Mouse (Mus musculus): ENCODE measurements around the gene Shoc2. TPM values are rescaled to one million over a fixed set of nuclear protein-coding genes. Genes with fewer than 3 reads are reported as not detected.
"Not testable (repeated sequence)": the region's sequence is repeated elsewhere in the genome, so short reads cannot be mapped to it uniquely, and the experiment has no call there.

Shoc2 gene
- total RNA-seq, 2 experiments from 2014 or later = 48.4 to 53.3 TPM

GRCm38 (mm10) chr19:53925338-53925751 lies 18.8 kb upstream of the Shoc2 start:
- DNase-seq (ENCODE audit: low spot score in 2 of 2) = no peak
- intact Hi-C loops (cut with DNase I) = loop anchor here (5.0 kb wide), 2 partner anchors 153 to 278 kb away; no protein-coding TSS in a partner anchor

- intact Hi-C loops (cut with DNase I) = loop anchor here (5.0 kb wide), 2 partner anchors 154 to 279 kb away; no protein-coding TSS in a partner anchor
- no peak for DNase-seq (ENCODE audit: low spot score in 2 of 2)
These were observed 17.4 kb upstream of the Shoc2 start for GRCm38 (mm10) chr19:53926705-53927104.

DNA sequence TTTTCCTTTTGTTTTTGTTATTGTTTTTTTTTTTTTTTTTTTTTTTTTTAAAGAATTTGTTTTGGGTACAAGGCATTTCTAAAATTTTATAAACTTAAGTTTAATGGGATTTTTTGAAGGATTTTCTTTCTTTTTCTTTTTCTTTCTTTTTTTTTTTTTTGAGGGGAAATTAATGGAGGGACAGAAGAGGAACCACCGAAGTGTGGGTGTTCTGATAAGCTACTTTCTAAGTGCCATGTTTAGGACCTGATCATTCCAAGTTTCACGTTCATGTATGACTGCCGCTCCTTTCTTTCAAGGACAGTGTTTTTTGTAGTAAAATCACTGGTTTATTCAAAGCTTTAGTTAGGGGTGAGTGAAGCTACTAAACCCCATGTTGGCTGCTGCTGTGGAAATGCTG lies 14.9 kb upstream of the Shoc2 start:
- DNase-seq (ENCODE audit: low spot score in 2 of 2) = no peak
- intact Hi-C loops (cut with DNase I) = loop anchor here (5.0 kb wide), 2 partner anchors 157 to 282 kb away; no protein-coding TSS in a partner anchor

- intact Hi-C loops (cut with DNase I) = no loop called here
- DNase-seq (ENCODE audit: low spot score in 2 of 2) = no peak
These were observed 11.1 kb upstream of the Shoc2 start for GRCm38 (mm10) chr19:53933050-53933449.

DNA sequence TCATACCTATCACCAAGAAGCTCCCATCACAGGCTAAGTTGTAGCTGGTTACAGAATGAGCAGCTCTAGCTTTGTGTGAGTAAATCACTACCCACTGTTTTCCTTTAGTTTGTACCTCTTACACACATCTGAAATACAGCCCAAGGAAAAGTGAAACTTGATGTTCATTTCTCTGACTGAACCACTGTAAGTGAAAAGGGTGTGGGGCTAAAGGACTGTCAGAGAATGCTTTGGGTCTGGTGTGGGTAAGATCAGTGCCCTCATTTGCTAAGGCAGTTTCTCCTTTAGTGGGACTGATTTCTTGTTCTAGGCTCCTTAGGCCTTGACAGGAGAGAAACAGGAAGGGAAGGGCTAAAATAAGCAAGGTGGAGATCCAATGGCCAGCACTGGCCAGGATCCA lies 10.1 kb upstream of the Shoc2 start:
- no peak for DNase-seq (ENCODE audit: low spot score in 2 of 2)
- intact Hi-C loops (cut with DNase I) = no loop called here

- no peak for DNase-seq (ENCODE audit: low spot score in 2 of 2)
- intact Hi-C loops (cut with DNase I) = no loop called here
These were observed 4.6 kb upstream of the Shoc2 start for GRCm38 (mm10) chr19:53939467-53939866.

- no peak for DNase-seq (ENCODE audit: low spot score in 2 of 2)
- intact Hi-C loops (cut with DNase I) = loop anchor here (5.0 to 10.0 kb wide), 2 partner anchors 1121 to 1274 kb away; no protein-coding TSS in a partner anchor
These were observed 3.0 kb upstream of the Shoc2 start for GRCm38 (mm10) chr19:53941139-53941538.

- intact Hi-C loops (cut with DNase I) = loop anchor here (5.0 to 10.0 kb wide), 2 partner anchors 1120 to 1272 kb away; no protein-coding TSS in a partner anchor
- no peak for DNase-seq (ENCODE audit: low spot score in 2 of 2)
These were observed 1.8 kb upstream of the Shoc2 start for GRCm38 (mm10) chr19:53942342-53942741.

- DNase-seq (ENCODE audit: low spot score in 2 of 2) = no peak
- intact Hi-C loops (cut with DNase I) = loop anchor here (5.0 to 10.0 kb wide), 3 partner anchors 43 to 1270 kb away; no protein-coding TSS in a partner anchor
These were observed 672 bp downstream of the Shoc2 start for GRCm38 (mm10) chr19:53944786-53945169.

- intact Hi-C loops (cut with DNase I) = loop anchor here (5.0 to 10.0 kb wide), 2 partner anchors 42 to 1269 kb away; no protein-coding TSS in a partner anchor
- peak in 1 of 2 experiments; percentile 34 for DNase-seq (ENCODE audit: low spot score in 2 of 2)
These were observed 1.3 kb downstream of the Shoc2 start for GRCm38 (mm10) chr19:53945171-53946042.

- intact Hi-C loops (cut with DNase I) = no loop called here
These were observed 13.4 kb downstream of the Shoc2 start for GRCm38 (mm10) chr19:53957513-53957912.

DNA sequence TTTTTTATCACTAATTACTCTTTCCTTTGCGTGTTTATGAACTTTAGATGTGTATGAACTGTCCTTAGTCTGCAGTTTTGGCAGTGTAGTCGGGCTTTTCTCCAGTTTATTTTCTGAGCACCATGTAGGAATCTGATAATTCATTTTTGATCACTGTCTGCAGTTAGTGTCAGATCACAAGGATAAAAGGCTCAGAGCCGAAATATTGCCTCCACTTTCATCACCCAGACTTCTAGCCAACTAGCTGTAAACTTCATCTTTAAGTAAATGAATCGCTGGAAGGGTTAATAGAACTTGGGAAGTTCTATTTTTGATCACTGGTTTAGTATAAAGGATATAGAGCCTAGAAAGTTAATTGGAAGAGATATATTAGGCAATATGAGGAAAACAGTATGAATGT lies 18.4 kb downstream of the Shoc2 start:
- DNase-seq (ENCODE audit: low spot score in 2 of 2) = no peak
- intact Hi-C loops (cut with DNase I) = no loop called here

More at GRCm38 (mm10) chr19:53957513-53957912, 13.4 kb downstream of the Shoc2 start:
- no peak for DNase-seq (ENCODE audit: low spot score in 2 of 2)

DNA sequence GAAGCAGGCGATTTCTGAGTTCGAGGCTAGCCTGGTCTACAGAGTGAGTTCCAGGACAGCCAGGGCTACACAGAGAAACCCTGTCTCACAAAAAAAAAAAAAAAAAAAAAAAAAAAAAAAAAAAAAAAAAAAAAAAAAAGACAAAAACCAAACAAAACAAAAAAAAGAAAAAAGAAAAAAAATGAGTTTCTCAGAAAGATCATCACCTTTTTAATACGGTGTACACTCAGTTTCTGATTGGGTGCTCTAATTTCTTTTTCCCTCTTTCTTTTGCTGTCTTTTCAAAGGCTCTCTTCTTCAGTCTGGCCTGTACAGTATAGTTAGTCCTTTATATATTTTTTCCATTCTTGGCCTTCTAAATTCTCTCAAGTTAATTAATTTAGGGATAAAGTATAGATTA lies 20.2 kb downstream of the Shoc2 start:
- DNase-seq (ENCODE audit: low spot score in 2 of 2); intact Hi-C loops (cut with DNase I): not testable (repeated sequence)

- DNase-seq (ENCODE audit: low spot score in 2 of 2) = no peak
- intact Hi-C loops (cut with DNase I) = no loop called here
These were observed 21.0 kb downstream of the Shoc2 start for GRCm38 (mm10) chr19:53964910-53965633.

- DNase-seq (ENCODE audit: low spot score in 2 of 2) = no peak
- intact Hi-C loops (cut with DNase I) = no loop called here
These were observed 25.1 kb downstream of the Shoc2 start for GRCm38 (mm10) chr19:53969226-53969625.

DNA sequence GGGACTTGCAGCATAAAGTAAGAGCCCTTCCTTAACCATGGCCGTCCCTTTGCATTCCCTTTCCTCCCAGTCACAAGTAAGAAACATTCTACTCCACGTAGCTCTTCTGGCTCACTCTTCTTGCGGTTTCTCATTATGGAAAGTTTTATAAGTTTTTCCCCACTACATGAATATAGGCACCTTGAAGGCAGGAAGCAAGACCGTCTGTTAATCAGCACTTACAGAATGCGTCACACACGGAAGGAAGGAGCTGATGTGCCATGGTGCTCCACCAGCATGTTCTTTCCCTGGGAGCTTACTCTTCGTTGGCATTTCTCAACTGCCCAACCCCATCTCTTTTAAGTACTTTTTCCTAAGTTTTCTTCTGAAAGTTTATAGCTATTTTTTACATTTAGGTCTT lies 27.8 kb downstream of the Shoc2 start:
- intact Hi-C loops (cut with DNase I) = no loop called here

DNA sequence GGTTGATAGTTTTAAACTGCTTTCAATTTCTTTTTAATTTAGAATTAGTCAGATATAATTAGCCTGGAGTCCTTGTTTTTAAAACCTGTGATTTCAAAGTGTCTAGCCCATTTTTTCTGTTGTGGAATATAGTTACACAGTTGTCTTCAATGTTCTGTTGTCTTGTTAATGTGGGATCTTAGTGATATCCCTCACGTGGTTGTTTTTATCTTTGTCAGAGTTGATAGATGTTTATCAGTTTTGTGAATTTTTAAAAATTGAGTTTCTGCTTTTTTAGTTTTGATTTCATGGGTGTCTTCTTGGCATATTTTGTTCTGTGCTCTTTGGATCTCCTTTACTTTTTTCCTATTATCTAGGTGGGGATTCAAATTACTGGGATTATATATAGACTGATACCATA lies 29.6 kb downstream of the Shoc2 start:
- DNase-seq (ENCODE audit: low spot score in 2 of 2) = no peak
- intact Hi-C loops (cut with DNase I) = no loop called here

More for the DNA sequence above, 27.8 kb downstream of the Shoc2 start:
- DNase-seq (ENCODE audit: low spot score in 2 of 2) = no peak

DNA sequence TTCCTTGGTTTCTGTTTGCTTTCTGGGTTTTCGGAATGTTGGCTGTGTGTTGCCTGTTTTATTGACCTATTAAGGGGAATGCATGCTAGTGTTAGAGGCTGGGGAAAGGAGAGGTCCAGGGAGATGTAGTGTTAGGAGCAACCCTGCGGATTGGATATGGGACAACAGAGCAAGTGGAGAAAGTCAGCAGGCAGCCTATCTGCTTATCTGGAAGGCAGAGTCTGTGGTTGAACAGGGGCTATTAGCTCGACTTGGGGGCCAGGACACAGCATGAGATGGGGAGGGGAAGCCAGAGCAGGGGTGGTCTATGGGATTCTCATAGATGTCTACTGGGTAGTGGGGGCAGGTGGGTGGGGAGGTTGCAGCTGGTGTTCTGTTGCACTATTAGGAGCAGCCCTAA lies 37.9 kb downstream of the Shoc2 start:
- no peak for DNase-seq (ENCODE audit: low spot score in 2 of 2)
- intact Hi-C loops (cut with DNase I) = no loop called here

DNA sequence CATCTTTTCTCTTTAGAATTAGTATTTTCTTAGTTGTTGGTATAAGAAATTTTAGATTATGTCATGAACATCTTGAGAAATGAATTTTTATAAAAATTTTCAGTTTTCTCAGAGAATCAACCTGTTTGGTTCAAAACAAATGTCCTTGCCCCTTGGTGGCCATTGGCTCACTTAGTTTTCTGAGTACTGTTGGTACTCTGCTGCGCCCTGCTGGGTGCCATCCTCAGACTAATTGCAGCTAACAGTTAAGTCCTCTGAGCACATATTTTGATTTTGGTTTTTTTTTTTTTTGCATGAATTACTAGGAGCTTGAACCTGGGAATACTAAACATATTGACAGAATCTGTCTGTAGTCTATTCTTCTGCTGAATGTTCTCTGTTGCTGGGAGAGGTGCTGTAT lies 39.2 kb downstream of the Shoc2 start:
- no peak for DNase-seq (ENCODE audit: low spot score in 2 of 2)

GRCm38 (mm10) chr19:53984628-53985027 lies 40.5 kb downstream of the Shoc2 start:
- no peak for DNase-seq (ENCODE audit: low spot score in 2 of 2)
- intact Hi-C loops (cut with DNase I) = loop anchor here (5.0 kb wide), 1 partner anchor 37 kb away; no protein-coding TSS in a partner anchor

More for the DNA sequence above, 39.2 kb downstream of the Shoc2 start:
- intact Hi-C loops (cut with DNase I) = no loop called here

Measured in left cerebral cortex, postnatal 36 days (tissue).